Mouse (Mus musculus): ENCODE measurements around the gene S100a10.

The S100a10 gene

GRCm38 (mm10) chr3:93547749-93548540, 6.9 kb upstream of the S100a10 start:
- no peak for DNase-seq

DNA sequence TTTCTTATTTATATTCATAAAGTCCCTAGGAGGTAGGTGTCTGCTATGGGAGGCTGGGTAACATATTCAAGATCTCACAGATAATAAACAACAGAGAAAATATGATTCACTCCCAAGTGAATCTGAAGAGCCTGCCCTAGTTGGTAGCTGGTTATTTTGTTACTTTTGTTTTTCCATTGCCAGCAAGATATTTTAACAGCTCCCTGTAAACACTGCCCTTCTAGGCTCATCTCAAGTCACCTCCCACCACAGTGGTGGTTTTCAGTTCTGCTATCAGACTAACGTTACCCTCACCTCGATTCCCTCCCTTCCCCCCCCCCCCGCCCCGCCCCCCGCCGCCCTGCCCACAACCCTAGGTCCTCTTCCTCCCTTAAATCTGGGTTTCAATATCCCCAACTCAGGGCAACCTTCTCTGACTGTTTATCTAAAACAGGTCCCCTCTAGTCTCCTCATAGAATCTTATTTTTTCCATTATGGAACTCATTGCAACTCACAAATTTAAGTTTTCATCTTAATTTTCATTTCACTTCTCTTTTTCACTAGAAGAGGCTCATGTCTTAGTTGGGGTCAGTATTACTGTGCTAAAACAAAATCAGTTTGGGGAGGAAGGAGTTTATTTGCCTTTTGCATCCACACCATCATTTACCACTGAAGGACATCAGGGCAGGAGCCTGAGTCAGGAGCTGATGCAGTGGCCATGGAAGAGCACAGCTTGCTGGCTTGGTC, 6.2 kb upstream of the S100a10 start:
- DNase-seq: no peak

DNA sequence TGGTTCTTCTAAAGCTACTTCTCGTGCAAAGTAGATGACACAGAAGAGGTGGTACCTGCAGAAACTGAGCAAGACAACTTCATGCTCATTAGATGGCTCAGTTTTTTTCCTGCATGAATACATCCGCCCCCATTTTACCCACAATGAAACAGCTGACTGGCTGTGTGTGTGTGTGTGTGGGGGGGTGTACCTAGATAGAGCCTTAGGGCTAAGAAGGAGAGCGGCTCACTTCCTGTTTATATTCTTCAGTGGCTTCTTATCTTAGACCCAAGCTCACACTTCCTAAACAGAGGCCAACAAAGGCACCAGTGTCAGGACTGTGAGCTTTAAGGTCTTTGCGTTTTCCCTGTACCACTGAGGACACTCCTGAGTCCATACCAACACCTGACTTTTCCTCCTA, 4.9 kb upstream of the S100a10 start:
- DNase-seq: no peak

DNA sequence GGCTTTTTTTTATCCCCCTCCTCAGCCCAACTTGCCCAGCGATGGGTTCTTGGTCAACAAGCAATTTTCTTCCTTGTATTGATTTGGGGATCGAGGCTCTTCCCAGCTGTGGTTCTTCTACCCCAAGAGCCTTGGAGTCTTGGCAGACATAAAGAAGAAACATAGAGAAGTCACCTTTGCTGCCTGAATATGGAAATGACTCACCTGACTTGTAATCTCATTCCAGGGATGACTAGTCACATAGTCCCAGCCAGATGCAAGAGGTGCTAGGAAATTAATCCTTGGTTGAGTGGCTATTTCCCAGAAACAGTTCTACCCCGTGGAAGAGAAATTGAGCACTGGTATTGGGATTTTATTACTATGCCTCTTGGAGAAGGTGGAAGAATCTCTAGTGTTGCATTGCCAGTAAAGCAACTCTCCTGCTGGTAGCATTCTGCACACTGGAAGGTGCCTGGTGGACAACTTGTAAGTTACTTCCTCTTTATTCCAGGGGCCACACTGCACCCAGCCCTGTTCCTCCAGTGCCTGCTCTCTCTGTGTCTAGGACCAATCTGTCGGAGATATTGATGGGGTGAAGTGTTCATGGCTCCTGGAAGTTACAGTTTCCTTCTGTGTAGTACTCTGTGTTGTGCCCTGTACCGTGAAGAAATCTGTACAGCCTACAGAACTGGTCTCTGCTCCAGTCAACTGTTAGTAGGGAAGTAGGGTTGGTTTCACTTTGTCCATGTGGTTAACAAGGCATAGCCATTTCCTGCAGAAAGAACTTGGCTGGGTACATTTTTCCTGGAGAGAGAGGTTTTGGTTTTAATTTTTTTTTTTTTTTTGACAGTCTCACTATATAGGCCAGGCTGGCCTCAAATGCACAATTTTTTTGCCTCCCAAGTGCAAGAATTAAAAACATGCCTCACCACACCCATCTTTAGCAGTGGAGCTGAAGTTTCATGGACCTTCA, 2.7 kb upstream of the S100a10 start:
- DNase-seq: no peak

DNA sequence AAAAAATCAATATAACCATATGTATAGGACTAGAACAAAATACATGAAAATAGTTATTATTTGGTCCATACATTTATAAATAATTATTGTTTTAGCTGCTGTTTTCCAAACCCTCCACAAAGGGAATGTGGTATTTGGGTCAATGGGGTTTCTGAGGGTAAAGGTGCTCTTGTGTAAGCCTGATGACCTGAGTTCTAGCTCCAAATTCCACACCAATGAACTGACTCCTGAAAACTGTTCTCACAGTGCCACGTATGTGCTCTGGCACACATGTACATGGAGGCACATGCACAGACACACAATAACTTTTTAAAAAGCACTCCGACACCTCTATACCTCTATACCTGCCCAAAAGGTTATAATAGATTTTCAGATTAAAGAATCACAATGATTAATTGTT, 1.6 kb upstream of the S100a10 start:
- no peak for DNase-seq

DNA sequence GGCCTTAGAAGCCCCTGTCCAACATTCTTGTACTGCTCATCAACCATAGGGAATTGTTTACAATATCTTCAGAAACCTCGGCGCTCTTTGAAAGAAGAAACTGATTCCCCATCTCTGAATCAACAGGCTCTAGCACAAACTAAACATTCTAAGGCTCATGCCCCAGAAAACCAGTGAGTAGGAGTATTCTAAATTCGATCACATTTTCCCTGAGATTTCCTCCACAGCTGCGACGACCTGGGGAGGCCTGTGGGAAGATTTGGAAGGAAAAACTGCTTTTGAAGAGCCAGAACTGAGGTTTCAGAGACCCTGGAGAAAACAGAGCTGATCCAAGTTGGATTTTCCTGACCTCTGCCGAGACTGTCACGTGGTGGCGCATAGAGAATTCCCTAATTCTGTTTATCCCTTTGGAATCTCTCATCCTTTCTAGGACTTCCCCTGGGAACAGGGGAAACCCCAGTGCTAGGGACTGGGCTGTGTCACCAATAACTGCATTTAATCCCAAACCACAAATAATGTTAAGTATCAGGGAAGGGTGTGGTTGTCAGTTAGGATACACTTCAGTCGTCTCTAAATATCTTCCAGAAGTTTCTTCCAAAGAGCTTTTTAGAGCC, 1.0 kb upstream of the S100a10 start:
- DNase-seq: no peak

- peak; percentile 6 for DNase-seq
These were observed 400 bp upstream of the S100a10 start for GRCm38 (mm10) chr3:93554379-93554980.

GRCm38 (mm10) chr3:93555878-93556254, 986 bp downstream of the S100a10 start:
- no peak for DNase-seq

DNA sequence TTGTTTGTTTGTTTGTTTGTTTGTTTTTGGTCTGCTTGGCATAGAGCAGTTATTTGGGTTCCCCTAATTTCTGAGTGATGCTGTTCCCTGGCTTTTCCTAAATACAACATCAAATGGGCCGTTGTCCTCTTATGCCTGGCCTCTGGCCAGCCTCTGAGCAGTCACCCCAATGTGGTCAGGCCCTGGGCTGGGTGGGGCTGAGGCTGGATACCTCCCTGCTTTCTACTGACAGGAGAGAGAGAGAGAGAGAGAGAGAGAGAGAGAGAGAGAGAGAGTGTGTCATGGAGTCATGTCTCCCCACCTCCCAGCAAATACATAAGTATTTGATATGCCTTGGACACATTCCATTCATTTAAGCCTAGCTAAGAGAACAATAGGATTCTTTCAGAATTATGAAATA, 1.7 kb downstream of the S100a10 start:
- DNase-seq: no peak

- DNase-seq: no peak
These were observed 2.6 kb downstream of the S100a10 start for GRCm38 (mm10) chr3:93557471-93557870.

GRCm38 (mm10) chr3:93559961-93560360, 5.1 kb downstream of the S100a10 start:
- DNase-seq: no peak

DNA sequence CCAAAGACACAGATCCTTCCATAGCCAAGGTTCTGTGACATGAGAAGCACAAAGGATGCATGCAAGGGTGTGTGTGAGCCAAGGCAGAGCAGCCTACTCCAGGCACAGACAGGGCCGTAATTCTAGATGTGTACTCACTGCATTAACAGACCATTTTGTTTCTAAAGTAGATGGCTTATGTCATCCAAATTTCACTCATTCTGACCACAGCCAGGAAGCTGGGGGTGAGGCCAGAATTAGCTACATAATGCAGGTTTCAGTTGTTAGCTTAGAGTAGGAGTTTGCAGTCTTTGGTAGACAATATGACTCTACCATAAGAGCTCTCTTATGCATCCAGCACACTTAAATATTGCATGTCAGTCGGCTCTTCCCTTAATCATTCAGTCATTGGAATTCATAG, 7.5 kb downstream of the S100a10 start:
- DNase-seq: no peak

- DNase-seq: no peak
These were observed 8.3 kb downstream of the S100a10 start for GRCm38 (mm10) chr3:93563216-93563615.

DNA sequence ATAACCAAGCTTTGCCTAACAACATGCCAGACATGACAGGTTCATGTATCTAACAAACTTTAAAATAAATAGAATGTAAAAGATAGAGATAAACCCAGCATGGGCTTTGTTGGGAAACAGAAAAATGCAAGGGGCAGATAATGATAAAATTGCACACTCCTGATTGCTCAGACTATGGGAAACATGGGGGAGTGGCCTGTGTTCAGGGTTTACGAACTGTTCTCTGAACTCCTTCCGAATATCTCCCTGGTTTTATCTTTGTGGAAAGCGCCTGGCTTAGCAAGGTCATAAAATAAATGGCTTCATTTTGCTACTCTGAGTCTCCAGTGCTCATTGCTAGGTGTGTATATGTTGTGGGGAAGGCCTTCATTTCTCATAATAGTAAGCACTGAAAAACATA, 12.0 kb downstream of the S100a10 start:
- DNase-seq: no peak

GRCm38 (mm10) chr3:93567721-93568120, 12.8 kb downstream of the S100a10 start:
- no peak for DNase-seq

- DNase-seq: no peak
These were observed 13.7 kb downstream of the S100a10 start for GRCm38 (mm10) chr3:93568428-93569040.

DNA sequence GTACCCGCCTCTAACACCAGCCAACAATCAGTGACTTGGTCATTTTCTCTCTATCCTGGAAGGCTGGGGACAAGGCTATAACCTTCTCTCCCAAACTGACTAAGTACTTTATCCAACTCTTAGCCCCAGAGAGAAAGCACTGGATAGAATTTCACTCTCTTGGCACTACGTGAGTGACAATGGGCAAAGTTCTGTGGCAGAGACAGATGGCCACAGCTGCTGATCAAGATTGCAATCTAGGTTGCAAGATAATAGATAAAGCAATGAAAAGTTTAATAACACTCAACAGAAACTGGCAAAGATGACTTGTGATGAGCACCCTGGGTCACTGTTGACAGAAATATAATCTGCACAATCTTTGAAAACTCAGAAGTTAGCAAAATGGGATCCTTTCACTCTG, 14.2 kb downstream of the S100a10 start:
- DNase-seq: no peak

DNA sequence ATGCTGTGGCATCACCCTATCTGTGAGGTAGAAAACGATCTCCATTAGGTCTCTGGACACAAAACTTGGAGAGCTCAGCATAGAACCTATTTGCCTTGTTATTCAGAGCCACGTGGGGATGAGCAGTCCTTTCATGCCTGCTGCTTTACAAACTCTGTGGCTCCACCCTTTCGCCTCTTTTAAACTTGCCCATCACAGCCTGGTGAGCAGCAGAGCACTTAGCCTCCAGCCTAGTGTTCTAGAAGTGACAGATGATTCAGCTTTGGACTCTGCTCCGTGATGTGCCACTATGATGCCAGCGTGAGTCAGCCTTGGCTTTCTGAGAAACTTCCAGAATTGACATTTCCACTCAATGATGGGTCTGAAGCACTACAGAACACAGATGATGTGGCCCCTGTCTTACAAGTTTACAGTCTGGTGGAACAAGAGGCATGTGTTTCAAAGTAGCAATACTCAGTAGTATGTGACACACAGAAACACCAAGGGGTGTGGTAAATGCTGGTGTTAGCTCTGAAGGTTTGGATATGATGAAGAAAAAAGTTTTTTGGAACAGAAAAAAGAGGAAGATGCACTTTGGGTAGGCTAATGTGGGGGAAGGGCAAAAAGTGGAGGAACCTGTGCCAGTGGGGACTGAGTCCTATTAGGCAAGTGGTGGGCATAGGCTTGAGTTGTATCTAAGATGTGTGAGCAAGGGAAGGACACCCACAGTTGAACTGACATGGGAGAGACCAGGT, 17.3 kb downstream of the S100a10 start:
- DNase-seq: no peak

GRCm38 (mm10) chr3:93579317-93580038, 24.6 kb downstream of the S100a10 start:
- DNase-seq: no peak

- no peak for DNase-seq
These were observed 25.1 kb downstream of the S100a10 start for GRCm38 (mm10) chr3:93580039-93580403.

GRCm38 (mm10) chr3:93580946-93581345, 26.1 kb downstream of the S100a10 start:
- DNase-seq: no peak

Measured in right cerebral cortex, postnatal 4 days (tissue).